Mouse (Mus musculus) limb, embryonic 10.5 days (tissue): ENCODE measurements around the gene Npy4r. TPM values are rescaled to one million over a fixed set of nuclear protein-coding genes. Genes with fewer than 3 reads are reported as not detected.

Experiments used
- DNase-seq: peaks from one replicate; pipeline ENCODE4 v3.0.0-alpha.2; 2017; ENCODE audit warnings: low spot score
- H3K27ac ChIP-seq: fragments of 300-500 bp; sonication (generic); 2 replicates; pipeline ENCODE4 v1.5.1; 2016; ENCODE audit warnings: mild to moderate bottlenecking
- H3K27me3 ChIP-seq: fragments of 300-500 bp; sonication (generic); 2 replicates; pipeline ENCODE4 v1.6.1; 2016; ENCODE audit warnings: low read depth, mild to moderate bottlenecking; ENCODE audit not compliant: poor library complexity, severe bottlenecking
- H3K36me3 ChIP-seq: fragments of 300-500 bp; sonication (generic); 2 replicates; pipeline ENCODE4 v1.6.1; 2016; ENCODE audit warnings: mild to moderate bottlenecking, moderate library complexity
- H3K4me1 ChIP-seq: fragments of 300-500 bp; sonication (generic); 2 replicates; pipeline ENCODE4 v1.6.1; 2016
- H3K4me3 ChIP-seq: fragments of 300-500 bp; sonication (generic); 2 replicates; pipeline ENCODE4 v1.5.1; 2016; ENCODE audit warnings: mild to moderate bottlenecking, moderate library complexity
- H3K9me3 ChIP-seq: fragments of 300-500 bp; sonication (generic); replicated peaks from 2 replicates; pipeline ENCODE4 v1.6.1; 2016; ENCODE audit warnings: mild to moderate bottlenecking
- WGBS: fragments of 180-500 bp; shearing (Covaris S2); methylation state at CpG from one replicate; pipeline ENCODE4 v1.1.7; 2016; 5-methylcytosine and 5-hydroxymethylcytosine counted together
- polyA plus RNA-seq: library from polyadenylated mRNA; unstranded; fragments of >200 nt; fragmentation: Nextera tagmentation; extraction: Ambion mirVana; gene quantifications from 2 replicates; pipeline ENCODE4 v1.2.1, GENCODE M21; 2016

The Npy4r gene
- polyA plus RNA-seq, 1 experiment from 2014 or later: not detected

GRCm38 (mm10) chr14:34154601-34155337 is 2.5 kb upstream of the Npy4r start:
- Histone ChIP-seq H3K4me1 (peaks cover 8% of the 10 kb centered on the region), H3K36me3 (no peaks in the 10 kb centered on the region), H3K4me3 (no peak overlapping the region), H3K27ac (no peak overlapping the region), H3K27me3 (peaks cover 26% of the 10 kb centered on the region), H3K9me3 (no peaks in the 10 kb centered on the region)
- WGBS: 65% methylated on average over 9 of the region's 9 CpGs
- DNase-seq: peak; percentile 68

GRCm38 (mm10) chr14:34142915-34143314 is 9.4 kb downstream of the Npy4r start:
- DNase-seq: no peak
- WGBS: 92% methylated on average over 10 of the region's 10 CpGs
- Histone ChIP-seq H3K27ac (no peak overlapping the region), H3K4me1 (no peaks in the 10 kb centered on the region), H3K36me3 (no peaks in the 10 kb centered on the region), H3K27me3 (no peaks in the 10 kb centered on the region), H3K9me3 (no peaks in the 10 kb centered on the region), H3K4me3 (no peak overlapping the region)

- WGBS: 82% methylated on average over 1 of the region's 1 CpGs
- no peaks in the 10 kb centered on the region for H3K9me3 ChIP-seq
- H3K4me1 ChIP-seq: no peaks in the 10 kb centered on the region
- no peak for DNase-seq
- no peak overlapping the region for H3K4me3 ChIP-seq
- H3K36me3 ChIP-seq: no peaks in the 10 kb centered on the region
- H3K27ac ChIP-seq: no peak overlapping the region
- H3K27me3 ChIP-seq: no peaks in the 10 kb centered on the region
Measured at GRCm38 (mm10) chr14:34142316-34142715, 10.0 kb downstream of the Npy4r start.

- Histone ChIP-seq H3K4me1 (no peaks in the 10 kb centered on the region), H3K27ac (no peak overlapping the region), H3K4me3 (no peak overlapping the region), H3K36me3 (no peaks in the 10 kb centered on the region), H3K9me3 (no peaks in the 10 kb centered on the region), H3K27me3 (no peaks in the 10 kb centered on the region)
- WGBS: 94% methylated on average over 15 of the region's 15 CpGs
- DNase-seq: no peak
Measured at GRCm38 (mm10) chr14:34139671-34140664, 12.3 kb downstream of the Npy4r start.

- H3K27ac ChIP-seq: no peak overlapping the region
- no peaks in the 10 kb centered on the region for H3K27me3 ChIP-seq
- no peak for DNase-seq
- no peak overlapping the region for H3K4me3 ChIP-seq
- no peaks in the 10 kb centered on the region for H3K36me3 ChIP-seq
- H3K9me3 ChIP-seq: no peaks in the 10 kb centered on the region
- H3K4me1 ChIP-seq: no peaks in the 10 kb centered on the region
Measured at GRCm38 (mm10) chr14:34135391-34135790, 16.9 kb downstream of the Npy4r start.

- Histone ChIP-seq H3K9me3 (no peaks in the 10 kb centered on the region), H3K4me3 (no peak overlapping the region), H3K27ac (no peak overlapping the region), H3K27me3 (no peaks in the 10 kb centered on the region), H3K4me1 (no peaks in the 10 kb centered on the region), H3K36me3 (no peaks in the 10 kb centered on the region)
- no peak for DNase-seq
- 75% methylated on average over 6 of the region's 6 CpGs for WGBS
Measured at GRCm38 (mm10) chr14:34131216-34131615, 21.1 kb downstream of the Npy4r start.

- WGBS: 96% methylated on average over 4 of the region's 4 CpGs
Measured at GRCm38 (mm10) chr14:34121691-34122090, 30.6 kb downstream of the Npy4r start.

GRCm38 (mm10) chr14:34120923-34121351 is 31.4 kb downstream of the Npy4r start:
- no peaks in the 10 kb centered on the region for H3K36me3 ChIP-seq
- 88% methylated on average over 3 of the region's 3 CpGs for WGBS
- H3K27me3 ChIP-seq: no peaks in the 10 kb centered on the region
- no peak overlapping the region for H3K27ac ChIP-seq
- DNase-seq: no peak
- no peak overlapping the region for H3K4me3 ChIP-seq
- no peaks in the 10 kb centered on the region for H3K9me3 ChIP-seq
- H3K4me1 ChIP-seq: no peaks in the 10 kb centered on the region

More at GRCm38 (mm10) chr14:34121691-34122090, 30.6 kb downstream of the Npy4r start:
- Histone ChIP-seq H3K27me3 (no peaks in the 10 kb centered on the region), H3K9me3 (no peaks in the 10 kb centered on the region), H3K4me1 (no peaks in the 10 kb centered on the region), H3K27ac (no peak overlapping the region), H3K36me3 (no peaks in the 10 kb centered on the region), H3K4me3 (no peak overlapping the region)
- DNase-seq: no peak

- H3K4me1 ChIP-seq: no peaks in the 10 kb centered on the region
- 86% methylated on average over 12 of the region's 12 CpGs for WGBS
- H3K27me3 ChIP-seq: no peaks in the 10 kb centered on the region
Measured at GRCm38 (mm10) chr14:34120016-34120910, 32.0 kb downstream of the Npy4r start.

GRCm38 (mm10) chr14:34119046-34119723 is 33.1 kb downstream of the Npy4r start:
- H3K4me1 ChIP-seq: no peaks in the 10 kb centered on the region
- no peak for DNase-seq
- H3K9me3 ChIP-seq: no peaks in the 10 kb centered on the region
- no peaks in the 10 kb centered on the region for H3K36me3 ChIP-seq
- H3K4me3 ChIP-seq: no peak overlapping the region
- 82% methylated on average over 7 of the region's 7 CpGs for WGBS
- no peak overlapping the region for H3K27ac ChIP-seq
- no peaks in the 10 kb centered on the region for H3K27me3 ChIP-seq

More at GRCm38 (mm10) chr14:34120016-34120910, 32.0 kb downstream of the Npy4r start:
- no peak overlapping the region for H3K27ac ChIP-seq
- no peak for DNase-seq
- H3K36me3 ChIP-seq: no peaks in the 10 kb centered on the region
- H3K4me3 ChIP-seq: no peak overlapping the region
- H3K9me3 ChIP-seq: no peaks in the 10 kb centered on the region

- no peaks in the 10 kb centered on the region for H3K4me1 ChIP-seq
- H3K27ac ChIP-seq: no peak overlapping the region
- H3K36me3 ChIP-seq: no peaks in the 10 kb centered on the region
- H3K27me3 ChIP-seq: no peaks in the 10 kb centered on the region
- WGBS: 85% methylated on average over 4 of the region's 4 CpGs
- DNase-seq: no peak
- H3K9me3 ChIP-seq: no peaks in the 10 kb centered on the region
- H3K4me3 ChIP-seq: no peak overlapping the region
Measured at GRCm38 (mm10) chr14:34114311-34114710, 38.0 kb downstream of the Npy4r start.

- no peak for DNase-seq
- WGBS: 89% methylated on average over 4 of the region's 4 CpGs
- no peak overlapping the region for H3K27ac ChIP-seq
- H3K27me3 ChIP-seq: peaks cover 7% of the 10 kb centered on the region; the same call in 1 of the 2 replicates
- no peaks in the 10 kb centered on the region for H3K36me3 ChIP-seq
- H3K4me1 ChIP-seq: no peaks in the 10 kb centered on the region
- H3K9me3 ChIP-seq: no peaks in the 10 kb centered on the region
- no peak overlapping the region for H3K4me3 ChIP-seq
Measured at GRCm38 (mm10) chr14:34107594-34107993, 44.7 kb downstream of the Npy4r start.
